Mouse (Mus musculus) heart, postnatal 4 days (tissue): ENCODE data around the gene Mn1. TPM values are rescaled to one million over a fixed set of nuclear protein-coding genes. Genes with fewer than 3 reads are reported as not detected.
A peak's percentile ranks its signal among the peaks of the same experiment; 100 is the strongest.

Experiments used
- DNase-seq: peaks from one replicate; pipeline ENCODE4 v3.0.0; 2021
- total RNA-seq, 2 experiments: library from RNA; stranded (reverse); gene quantifications; 2 replicates each; pipeline ENCODE4 v1.2.3; 2021

The Mn1 gene
- total RNA-seq, 2 experiments from 2014 or later = 16.5 to 17.7 TPM

- peak; percentile 59 for DNase-seq
Measured at GRCm38 (mm10) chr5:111409412-111410044, 7.6 kb upstream of the Mn1 start.

DNA sequence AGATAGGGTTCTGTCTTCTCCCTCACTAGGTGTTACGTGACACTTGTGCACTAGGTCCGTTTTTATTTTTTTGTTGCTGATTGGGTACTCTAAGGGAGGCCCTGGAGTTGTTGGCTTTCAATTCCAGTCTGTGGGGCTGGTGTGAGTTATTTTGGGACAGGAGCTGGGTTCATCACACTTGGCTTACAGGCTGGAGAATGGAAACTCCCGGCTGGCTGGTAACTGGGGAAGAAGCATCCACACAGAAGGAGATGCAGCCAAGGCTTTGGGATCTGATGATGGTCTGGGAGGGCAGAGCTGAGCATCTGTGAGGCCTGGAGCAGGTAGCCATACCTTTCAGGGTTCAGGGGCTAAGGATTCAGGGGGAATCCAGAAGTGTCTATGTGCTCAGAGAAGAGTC, 6.5 kb upstream of the Mn1 start:
- DNase-seq = no peak

DNA sequence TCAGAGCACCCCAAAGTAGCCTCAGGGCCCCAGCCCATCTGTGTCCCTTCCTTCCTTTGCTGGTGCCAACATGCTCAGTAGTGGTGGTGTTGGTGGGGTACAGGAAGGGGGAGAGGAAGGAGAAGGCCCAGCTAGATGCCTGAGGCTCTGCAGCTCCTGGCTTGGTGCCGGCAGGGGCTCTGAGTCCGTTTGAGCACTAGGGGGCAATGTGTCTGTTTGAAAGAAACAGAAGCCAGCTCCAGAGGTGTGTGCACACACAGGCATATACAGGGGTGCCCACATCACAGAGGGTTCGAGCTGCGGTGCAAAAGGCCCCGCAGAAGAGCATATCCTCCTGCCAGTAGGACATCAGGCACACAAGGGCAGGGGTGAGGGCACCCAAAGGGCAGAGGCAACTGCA, 3.0 kb upstream of the Mn1 start:
- DNase-seq = peak; percentile 92

DNA sequence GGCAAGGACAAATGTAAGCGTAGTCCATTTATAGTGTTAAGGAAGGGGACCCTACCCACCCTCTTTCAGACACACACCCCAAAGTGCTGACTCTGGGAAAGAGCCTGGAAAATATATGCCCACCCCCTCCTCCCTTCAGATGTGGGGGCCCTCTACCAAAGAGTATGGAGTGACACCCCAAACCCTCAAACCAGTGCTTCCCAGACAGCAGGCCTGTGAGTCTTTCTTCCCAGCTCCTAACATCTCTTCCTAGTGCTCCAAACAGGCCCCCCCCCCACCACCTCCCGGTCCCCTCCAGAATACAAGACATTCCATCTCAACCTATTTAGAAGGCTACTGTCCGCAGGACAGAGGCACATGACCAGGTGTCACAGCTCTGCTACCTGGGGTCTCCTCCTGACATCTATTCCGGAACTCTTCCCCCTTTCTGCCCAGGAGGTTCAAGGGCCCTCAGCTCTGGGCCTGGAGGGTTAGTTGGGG, 2.4 kb upstream of the Mn1 start:
- no peak for DNase-seq

- no peak for DNase-seq
Measured at GRCm38 (mm10) chr5:111415575-111415974, 1.6 kb upstream of the Mn1 start.

GRCm38 (mm10) chr5:111416048-111416447, 1.1 kb upstream of the Mn1 start:
- DNase-seq = no peak

- peak; percentile 53 for DNase-seq
Measured at GRCm38 (mm10) chr5:111417378-111418131, 393 bp downstream of the Mn1 start.

DNA sequence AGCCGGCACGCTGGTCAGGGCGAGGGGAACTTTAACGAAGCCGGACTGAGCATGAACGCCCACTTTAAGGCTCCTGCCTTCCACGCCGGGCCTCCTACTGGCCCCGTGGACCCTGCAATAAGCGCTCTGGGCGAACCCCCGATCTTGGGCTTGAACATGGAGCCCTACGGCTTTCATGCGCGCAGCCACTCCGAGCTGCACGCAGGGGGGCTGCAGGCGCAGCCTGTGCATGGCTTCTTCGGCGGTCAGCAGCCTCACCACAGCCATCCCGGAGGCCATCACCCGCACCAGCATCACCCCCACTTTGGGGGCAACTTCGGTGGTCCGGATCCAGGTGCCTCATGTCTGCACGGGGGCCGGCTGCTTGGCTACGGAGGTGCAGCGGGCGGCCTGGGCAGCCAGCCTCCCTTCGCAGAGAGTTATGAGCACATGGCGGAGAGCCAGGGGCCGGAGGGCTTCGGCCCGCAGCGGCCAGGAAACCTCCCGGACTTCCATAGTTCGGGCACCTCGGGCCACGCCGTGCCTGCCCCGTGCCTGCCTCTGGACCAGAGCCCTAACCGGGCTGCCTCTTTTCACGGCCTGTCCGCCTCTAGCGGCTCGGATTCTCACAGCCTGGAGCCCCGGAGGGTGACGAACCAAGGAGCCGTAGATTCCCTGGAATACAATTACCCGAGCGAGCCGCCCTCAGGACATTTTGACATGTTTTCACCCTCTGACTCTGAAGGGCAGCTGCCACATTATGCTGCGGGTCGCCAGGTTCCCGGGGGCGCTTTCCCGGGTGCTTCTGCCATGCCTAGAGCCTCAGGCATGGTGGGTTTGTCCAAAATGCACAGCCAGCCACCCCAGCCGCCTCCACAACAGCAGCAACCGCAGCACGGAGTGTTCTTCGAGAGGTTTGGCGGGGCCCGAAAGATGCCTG, 1.3 kb downstream of the Mn1 start:
- DNase-seq = peak; percentile 51

DNA sequence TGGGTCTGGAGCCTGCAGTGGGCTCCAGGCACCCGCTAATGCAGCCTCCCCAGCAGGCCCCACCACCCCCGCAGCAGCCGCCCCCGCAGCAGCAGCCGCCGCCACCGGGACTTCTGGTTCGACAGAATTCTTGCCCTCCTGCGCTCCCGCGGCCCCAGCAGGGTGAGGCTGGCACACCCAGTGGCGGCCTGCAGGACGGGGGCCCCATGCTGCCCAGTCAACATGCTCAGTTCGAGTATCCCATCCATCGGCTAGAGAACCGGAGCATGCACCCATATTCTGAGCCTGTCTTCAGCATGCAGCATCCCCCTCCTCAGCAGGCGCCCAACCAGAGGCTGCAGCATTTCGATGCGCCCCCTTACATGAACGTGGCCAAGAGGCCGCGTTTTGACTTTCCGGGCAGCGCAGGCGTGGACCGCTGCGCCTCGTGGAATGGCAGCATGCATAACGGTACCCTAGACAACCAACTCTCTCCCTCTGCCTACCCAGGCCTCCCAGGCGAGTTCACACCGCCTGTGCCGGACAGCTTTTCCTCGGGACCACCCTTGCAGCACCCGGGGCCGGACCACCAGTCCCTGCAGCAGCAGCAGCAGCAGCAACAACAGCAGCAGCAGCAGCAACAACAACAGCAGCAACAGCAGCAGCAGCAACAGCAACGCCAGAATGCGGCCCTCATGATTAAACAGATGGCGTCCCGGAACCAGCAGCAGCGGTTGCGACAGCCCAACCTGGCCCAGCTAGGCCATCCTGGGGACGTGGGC, 2.1 kb downstream of the Mn1 start:
- peak; percentile 25 for DNase-seq

DNA sequence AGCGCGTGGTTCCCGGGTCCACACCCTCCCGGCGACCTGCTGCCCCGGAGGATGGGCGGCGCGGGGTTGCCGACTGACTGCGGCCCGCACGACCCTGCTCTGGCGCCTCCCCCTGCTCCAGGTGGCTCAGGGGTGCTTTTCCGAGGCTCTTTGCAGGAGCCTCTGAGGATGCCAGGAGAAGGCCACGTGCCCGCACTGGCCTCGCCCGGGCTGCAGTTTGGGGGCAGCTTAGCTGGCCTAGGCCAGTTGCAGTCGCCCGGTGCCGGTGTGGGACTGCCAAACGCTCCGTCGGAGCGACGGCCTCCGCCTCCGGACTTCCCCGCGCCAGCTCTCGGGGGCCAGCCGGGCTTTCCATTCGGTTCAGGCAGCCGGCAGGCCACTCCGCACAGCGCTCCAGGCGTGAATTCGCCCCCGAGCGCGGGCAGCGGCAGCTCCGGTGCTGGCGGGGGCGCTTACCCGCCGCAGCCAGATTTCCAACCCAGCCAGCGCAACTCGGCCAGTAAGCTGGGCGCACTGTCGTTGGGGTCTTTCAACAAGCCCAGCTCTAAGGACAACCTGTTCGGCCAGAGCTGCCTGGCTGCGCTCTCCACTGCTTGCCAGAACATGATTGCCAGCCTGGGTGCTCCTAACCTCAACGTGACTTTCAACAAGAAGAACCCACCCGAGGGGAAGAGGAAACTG, 3.0 kb downstream of the Mn1 start:
- peak; percentile 50 for DNase-seq

DNA sequence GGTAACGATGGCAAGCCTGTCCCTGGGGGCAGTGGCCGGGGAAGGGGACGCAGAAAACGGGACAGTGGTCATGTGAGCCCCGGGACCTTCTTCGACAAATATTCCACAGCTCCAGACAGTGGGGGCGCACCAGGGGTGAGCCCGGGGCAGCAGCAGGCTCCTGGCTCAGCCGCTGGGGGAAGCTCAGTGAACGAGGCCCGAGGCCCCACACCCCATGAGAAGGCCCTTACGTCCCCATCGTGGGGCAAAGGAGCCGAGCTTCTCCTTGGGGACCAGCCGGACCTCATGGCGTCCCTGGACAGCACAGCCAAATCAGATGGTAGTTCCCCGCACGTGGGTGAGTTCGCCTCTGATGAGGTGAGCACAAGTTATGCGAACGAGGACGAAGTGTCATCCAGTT, 3.7 kb downstream of the Mn1 start:
- DNase-seq = no peak

DNA sequence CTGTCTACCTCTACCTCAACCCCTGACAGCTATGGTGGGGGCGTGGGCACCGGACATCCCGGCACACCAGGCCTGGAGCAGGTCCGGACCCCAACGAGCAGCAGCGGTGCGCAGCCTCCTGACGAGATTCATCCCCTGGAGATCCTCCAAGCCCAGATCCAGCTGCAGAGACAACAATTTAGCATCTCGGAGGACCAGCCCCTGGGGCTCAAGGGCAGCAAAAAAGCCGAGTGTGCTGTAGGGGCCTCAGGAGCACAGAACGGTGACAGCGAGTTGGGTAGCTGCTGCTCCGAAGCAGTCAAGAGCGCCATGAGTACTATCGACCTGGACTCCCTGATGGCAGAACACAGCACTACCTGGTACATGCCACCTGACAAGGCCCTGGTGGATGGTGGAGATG, 4.3 kb downstream of the Mn1 start:
- no peak for DNase-seq

- DNase-seq = no peak
Measured at GRCm38 (mm10) chr5:111422058-111422800, 5.1 kb downstream of the Mn1 start.

DNA sequence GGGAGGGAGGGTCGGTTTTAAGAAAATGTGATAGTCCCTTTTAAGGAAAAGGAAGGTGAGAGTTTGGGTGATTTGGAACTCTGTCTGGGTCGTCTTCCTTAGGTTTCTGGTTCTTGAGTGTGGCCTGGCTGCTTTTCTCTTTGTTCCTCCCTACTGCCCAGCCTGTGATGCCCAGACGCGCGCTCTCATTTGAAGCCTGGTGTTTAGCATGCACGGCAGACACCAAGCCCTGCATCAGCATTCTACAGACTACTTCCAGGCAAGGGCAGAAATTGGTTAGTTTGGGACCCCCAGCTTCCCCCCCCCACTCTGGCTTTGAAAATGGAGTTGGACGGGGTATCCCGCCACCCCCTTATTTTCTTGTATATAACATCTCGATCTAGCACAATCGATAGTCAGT, 5.8 kb downstream of the Mn1 start:
- no peak for DNase-seq

GRCm38 (mm10) chr5:111423616-111424015, 6.5 kb downstream of the Mn1 start:
- DNase-seq = no peak

DNA sequence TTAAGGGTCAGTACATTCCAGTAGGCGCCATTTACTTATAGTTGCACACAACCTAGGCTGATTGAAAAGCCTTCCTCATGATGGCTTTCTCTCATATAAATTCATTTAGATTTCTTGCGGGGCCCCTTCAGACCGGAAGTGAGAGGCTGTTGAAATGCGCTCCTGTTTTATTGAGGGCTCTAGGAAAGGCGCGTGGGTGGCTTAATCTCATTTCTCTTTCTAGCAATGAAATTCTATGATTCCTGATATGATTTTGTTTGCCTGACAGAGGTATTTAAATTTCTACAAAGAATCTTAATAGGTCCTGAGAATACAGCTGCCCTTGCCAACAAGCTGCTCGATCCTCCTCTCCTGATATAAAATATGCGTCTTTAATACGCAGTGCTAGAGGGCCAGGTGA, 8.7 kb downstream of the Mn1 start:
- DNase-seq = no peak

GRCm38 (mm10) chr5:111426249-111426648, 9.1 kb downstream of the Mn1 start:
- no peak for DNase-seq

DNA sequence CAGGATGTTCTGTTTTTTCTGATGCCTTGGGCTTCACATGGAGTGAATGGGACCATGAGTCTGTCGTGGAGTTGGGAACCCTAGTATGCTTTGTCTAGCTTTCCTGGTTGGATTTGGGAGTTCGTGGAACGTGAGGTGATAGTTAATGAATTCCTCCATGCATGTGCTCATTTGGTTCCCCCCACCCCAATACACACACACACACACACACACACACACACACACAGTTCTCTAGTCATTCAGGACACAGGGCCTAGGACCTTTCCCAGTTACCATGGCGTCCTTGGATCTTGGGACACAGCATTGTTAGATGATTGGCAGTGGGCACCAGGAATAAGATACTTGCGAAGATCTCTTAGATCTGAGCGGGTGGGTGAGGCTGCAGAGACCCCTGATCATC, 11.7 kb downstream of the Mn1 start:
- DNase-seq = no peak

GRCm38 (mm10) chr5:111429726-111430125, 12.6 kb downstream of the Mn1 start:
- peak; percentile 38 for DNase-seq

DNA sequence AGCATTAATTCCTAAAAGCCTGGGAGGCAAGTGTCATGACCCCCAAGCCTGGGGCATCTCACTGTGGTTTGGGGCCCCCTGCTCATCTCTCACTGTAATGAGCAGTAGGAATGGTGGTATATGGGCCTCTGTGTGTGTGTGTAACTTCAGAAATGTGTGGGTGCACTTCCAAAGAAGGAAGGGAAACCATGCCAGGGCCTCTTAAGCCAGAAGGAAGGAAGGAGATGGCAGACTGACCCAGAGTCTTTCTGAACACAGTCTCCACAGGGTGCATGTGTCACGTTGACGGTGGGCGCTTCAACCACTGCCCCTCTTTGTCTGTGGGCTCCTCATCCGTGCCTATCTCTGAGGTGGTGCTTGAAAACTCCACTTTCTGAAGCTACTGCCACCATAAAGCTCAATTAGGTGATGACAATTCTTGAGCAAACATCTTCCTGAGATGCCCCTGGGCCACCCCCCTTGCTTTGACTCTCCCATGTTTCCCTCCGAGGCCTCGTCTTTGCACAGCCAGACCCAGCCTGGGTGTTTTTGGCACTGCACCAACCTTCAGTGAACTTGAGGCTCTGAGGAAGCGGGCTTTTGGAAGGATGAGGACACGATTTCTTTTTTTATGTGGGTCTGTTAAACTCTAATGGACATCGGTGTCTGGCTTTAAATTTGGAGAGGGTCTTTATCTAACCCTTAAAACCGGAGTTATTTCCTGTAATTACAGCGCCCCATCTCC, 14.0 kb downstream of the Mn1 start:
- peak; percentile 69 for DNase-seq
